Mouse (Mus musculus) liver, embryonic 15.5 days (tissue): ENCODE measurements at regions not wholly inside any gene's neighbourhood (a gene's known extent, or its start where the extent isn't known, plus 50 kb on each side); places are given as distances from the start of the nearest gene placed in this dataset.

Source experiments
- ATAC-seq: fragments of 200-750 bp; cut with Nextera tagmentation; 2 replicates; pipeline ENCODE4 v1.8.0; 2017; ENCODE audit warnings: moderate number of reproducible peaks, mild to moderate bottlenecking, moderate library complexity; ENCODE audit not compliant: insufficient read depth
- H3K27ac ChIP-seq: fragments of 300-500 bp; sonication (generic); replicated peaks from 2 replicates; pipeline ENCODE4 v1.5.1; 2015; ENCODE audit warnings: mild to moderate bottlenecking, inconsistent platforms
- H3K27me3 ChIP-seq: fragments of 300-500 bp; sonication (generic); 2 replicates; pipeline ENCODE4 v1.6.1; 2015; ENCODE audit warnings: mild to moderate bottlenecking, inconsistent platforms
- H3K36me3 ChIP-seq: fragments of 300-500 bp; sonication (generic); replicated peaks from 2 replicates; pipeline ENCODE4 v1.6.1; 2015; ENCODE audit warnings: moderate library complexity, mild to moderate bottlenecking, inconsistent platforms
- H3K4me1 ChIP-seq: fragments of 300-500 bp; sonication (generic); replicated peaks from 2 replicates; pipeline ENCODE4 v1.6.1; 2015; ENCODE audit warnings: inconsistent platforms
- H3K4me2 ChIP-seq: fragments of 300-500 bp; sonication (generic); 2 replicates; pipeline ENCODE4 v1.6.1; 2015; ENCODE audit warnings: moderate library complexity, mild to moderate bottlenecking, inconsistent platforms
- H3K4me3 ChIP-seq: fragments of 300-500 bp; sonication (generic); replicated peaks from 2 replicates; pipeline ENCODE4 v1.5.1; 2015; ENCODE audit warnings: mild to moderate bottlenecking, inconsistent platforms
- H3K9ac ChIP-seq: fragments of 300-500 bp; sonication (generic); 2 replicates; pipeline ENCODE4 v1.6.1; 2015; ENCODE audit warnings: moderate library complexity, mild to moderate bottlenecking, inconsistent platforms
- H3K9me3 ChIP-seq: fragments of 300-500 bp; sonication (generic); replicated peaks from 2 replicates; pipeline ENCODE4 v1.6.1; 2016; ENCODE audit warnings: inconsistent platforms
- whole genome bisulfite sequencing: fragments of 180-500 bp; shearing (Covaris S2); methylation state at CpG from one replicate; pipeline ENCODE4 v1.1.7; 2015; ENCODE audit warnings: mixed read lengths; ENCODE audit not compliant: insufficient replicate concordance; 5-methylcytosine and 5-hydroxymethylcytosine counted together

GRCm38 (mm10) chr13:60330475-60331258, 153.5 kb upstream of the Gas1 start:
- H3K4me3 ChIP-seq, result no peak overlapping the region
- no peak for ATAC-seq
- 58% methylated on average over 9 of the region's 9 CpGs for WGBS

DNA sequence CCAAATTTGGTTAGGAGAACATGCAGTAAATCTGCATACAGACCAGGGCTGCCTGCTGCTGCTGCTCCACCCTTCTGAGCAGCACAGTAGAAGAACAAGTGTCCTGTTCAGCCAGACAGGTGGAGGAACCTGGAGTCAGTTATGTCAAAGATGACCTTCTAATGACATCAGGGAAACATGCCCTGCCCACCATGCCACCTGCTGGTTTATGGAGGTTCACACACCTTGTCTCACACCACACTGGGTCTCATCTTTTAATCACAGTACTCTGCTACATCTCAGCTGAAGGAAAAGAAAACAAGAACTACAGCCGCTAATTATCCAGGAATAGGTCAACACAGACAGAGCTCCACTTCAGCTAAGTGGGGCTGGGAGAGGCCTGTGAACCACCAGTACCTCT, 159.0 kb upstream of the Gas1 start:
- H3K36me3 ChIP-seq, result no peaks in the 10 kb centered on the region
- H3K4me1 ChIP-seq, result no peaks in the 10 kb centered on the region
- H3K4me3 ChIP-seq, result no peak overlapping the region
- WGBS, result 57% methylated on average over 1 of the region's 1 CpGs
- no peak overlapping the region for H3K4me2 ChIP-seq
- no peak overlapping the region for H3K27ac ChIP-seq
- no peaks in the 10 kb centered on the region for H3K27me3 ChIP-seq
- H3K9ac ChIP-seq, result no peak overlapping the region
- H3K9me3 ChIP-seq, result no peaks in the 10 kb centered on the region
- ATAC-seq, result no peak

More at GRCm38 (mm10) chr13:60330475-60331258, 153.5 kb upstream of the Gas1 start:
- no peaks in the 10 kb centered on the region for H3K9me3 ChIP-seq
- H3K36me3 ChIP-seq, result no peaks in the 10 kb centered on the region
- H3K4me1 ChIP-seq, result no peaks in the 10 kb centered on the region
- no peaks in the 10 kb centered on the region for H3K27me3 ChIP-seq
- H3K9ac ChIP-seq, result no peak overlapping the region
- no peak overlapping the region for H3K4me2 ChIP-seq
- no peak overlapping the region for H3K27ac ChIP-seq

GRCm38 (mm10) chr13:60337383-60337782, 160.2 kb upstream of the Gas1 start:
- Histone ChIP-seq H3K4me2 (no peak overlapping the region), H3K36me3 (no peaks in the 10 kb centered on the region), H3K27ac (no peak overlapping the region), H3K4me3 (no peak overlapping the region), H3K4me1 (no peaks in the 10 kb centered on the region), H3K9me3 (no peaks in the 10 kb centered on the region), H3K9ac (no peak overlapping the region), H3K27me3 (no peaks in the 10 kb centered on the region)
- WGBS, result 40% methylated on average over 2 of the region's 2 CpGs
- no peak for ATAC-seq

DNA sequence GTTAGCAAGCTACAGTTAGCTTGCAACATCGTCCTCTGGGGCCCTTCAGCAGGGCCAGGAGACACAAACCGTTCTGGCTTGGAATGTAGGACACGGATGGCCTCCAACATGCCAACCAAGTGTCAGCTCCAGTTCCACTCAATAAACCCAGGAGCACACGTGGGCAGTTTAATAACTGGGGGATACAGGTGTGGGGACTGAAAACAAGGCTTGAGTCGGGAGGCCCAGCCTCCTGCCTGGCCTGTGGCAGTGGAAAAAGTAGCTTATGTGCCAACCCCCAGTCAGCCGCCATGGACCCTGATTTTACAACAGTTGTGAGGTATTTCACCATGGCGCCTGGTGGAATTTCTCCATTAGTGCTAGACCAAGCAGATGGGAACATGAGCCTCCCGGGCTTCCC, 160.9 kb upstream of the Gas1 start:
- no peak overlapping the region for H3K27ac ChIP-seq
- WGBS, result 64% methylated on average over 8 of the region's 8 CpGs
- no peaks in the 10 kb centered on the region for H3K4me1 ChIP-seq

DNA sequence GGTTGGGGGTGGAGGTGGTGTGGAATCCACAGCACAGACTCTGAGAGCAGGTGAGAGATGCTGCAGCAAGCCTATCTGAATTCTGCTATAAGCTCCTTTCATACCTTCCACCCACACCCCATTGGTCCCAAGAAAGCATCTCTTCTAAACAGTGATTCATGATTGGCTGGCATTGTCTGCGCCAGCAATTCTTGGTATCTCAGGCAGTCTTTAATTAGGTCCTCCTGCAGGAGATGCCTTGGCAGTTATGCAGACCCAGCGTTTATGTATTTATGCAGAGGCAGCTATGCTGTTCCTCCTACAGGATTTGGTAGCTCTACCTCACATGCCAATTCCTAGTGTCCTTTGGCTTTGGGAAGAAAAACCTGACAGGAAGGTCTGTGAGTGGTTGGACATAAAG, 162.9 kb upstream of the Gas1 start:
- H3K9me3 ChIP-seq, result no peaks in the 10 kb centered on the region
- H3K36me3 ChIP-seq, result no peaks in the 10 kb centered on the region
- no peak overlapping the region for H3K4me3 ChIP-seq
- H3K9ac ChIP-seq, result no peak overlapping the region
- H3K27ac ChIP-seq, result no peak overlapping the region
- no peaks in the 10 kb centered on the region for H3K27me3 ChIP-seq
- H3K4me1 ChIP-seq, result no peaks in the 10 kb centered on the region
- H3K4me2 ChIP-seq, result no peak overlapping the region
- 77% methylated on average over 2 of the region's 2 CpGs for WGBS
- no peak for ATAC-seq

More for the DNA sequence above, 160.9 kb upstream of the Gas1 start:
- no peak overlapping the region for H3K4me3 ChIP-seq
- no peak overlapping the region for H3K4me2 ChIP-seq
- H3K9ac ChIP-seq, result no peak overlapping the region
- no peaks in the 10 kb centered on the region for H3K9me3 ChIP-seq
- ATAC-seq, result no peak
- no peaks in the 10 kb centered on the region for H3K27me3 ChIP-seq
- no peaks in the 10 kb centered on the region for H3K36me3 ChIP-seq

DNA sequence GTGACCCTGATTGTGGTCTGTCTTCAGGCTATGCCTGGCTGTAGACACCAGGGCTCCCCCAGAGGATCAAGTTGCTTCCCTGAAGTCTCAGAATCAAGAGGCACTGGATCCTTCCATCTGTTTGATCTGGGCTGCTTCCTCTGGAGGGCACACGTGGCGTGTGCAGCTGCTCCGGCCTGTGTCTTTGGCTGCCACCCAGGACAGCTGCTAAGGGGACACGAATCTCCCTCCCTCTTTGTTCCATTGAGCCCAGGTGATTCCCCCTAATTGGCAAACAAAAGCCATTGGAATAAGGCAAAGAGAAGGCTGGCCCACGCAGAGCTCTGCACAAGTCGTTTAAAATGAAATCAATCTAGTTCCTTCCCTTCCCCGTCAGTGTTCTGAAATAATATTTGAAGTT, 170.7 kb upstream of the Gas1 start:
- no peaks in the 10 kb centered on the region for H3K9me3 ChIP-seq
- no peaks in the 10 kb centered on the region for H3K27me3 ChIP-seq
- H3K9ac ChIP-seq, result no peak overlapping the region
- 55% methylated on average over 7 of the region's 7 CpGs for WGBS
- no peaks in the 10 kb centered on the region for H3K4me1 ChIP-seq
- no peaks in the 10 kb centered on the region for H3K36me3 ChIP-seq
- no peak overlapping the region for H3K4me2 ChIP-seq
- no peak overlapping the region for H3K27ac ChIP-seq
- ATAC-seq, result no peak
- no peak overlapping the region for H3K4me3 ChIP-seq

- no peak overlapping the region for H3K9ac ChIP-seq
- H3K27me3 ChIP-seq, result no peaks in the 10 kb centered on the region
- H3K4me2 ChIP-seq, result no peak overlapping the region
- no peaks in the 10 kb centered on the region for H3K4me1 ChIP-seq
- no peak overlapping the region for H3K4me3 ChIP-seq
- H3K27ac ChIP-seq, result no peak overlapping the region
- no peak for ATAC-seq
- no peaks in the 10 kb centered on the region for H3K9me3 ChIP-seq
- H3K36me3 ChIP-seq, result no peaks in the 10 kb centered on the region
- WGBS, result 57% methylated on average over 2 of the region's 2 CpGs
These were observed 171.3 kb upstream of the Gas1 start for GRCm38 (mm10) chr13:60348438-60348837.

- Histone ChIP-seq H3K9ac (no peak overlapping the region), H3K36me3 (no peaks in the 10 kb centered on the region), H3K4me2 (no peak overlapping the region), H3K4me1 (no peaks in the 10 kb centered on the region), H3K27ac (no peak overlapping the region), H3K4me3 (no peak overlapping the region), H3K27me3 (no peaks in the 10 kb centered on the region), H3K9me3 (no peaks in the 10 kb centered on the region)
- no peak for ATAC-seq
- 52% methylated on average over 6 of the region's 6 CpGs for WGBS
These were observed 178.7 kb upstream of the Gas1 start for GRCm38 (mm10) chr13:60355707-60356490.

DNA sequence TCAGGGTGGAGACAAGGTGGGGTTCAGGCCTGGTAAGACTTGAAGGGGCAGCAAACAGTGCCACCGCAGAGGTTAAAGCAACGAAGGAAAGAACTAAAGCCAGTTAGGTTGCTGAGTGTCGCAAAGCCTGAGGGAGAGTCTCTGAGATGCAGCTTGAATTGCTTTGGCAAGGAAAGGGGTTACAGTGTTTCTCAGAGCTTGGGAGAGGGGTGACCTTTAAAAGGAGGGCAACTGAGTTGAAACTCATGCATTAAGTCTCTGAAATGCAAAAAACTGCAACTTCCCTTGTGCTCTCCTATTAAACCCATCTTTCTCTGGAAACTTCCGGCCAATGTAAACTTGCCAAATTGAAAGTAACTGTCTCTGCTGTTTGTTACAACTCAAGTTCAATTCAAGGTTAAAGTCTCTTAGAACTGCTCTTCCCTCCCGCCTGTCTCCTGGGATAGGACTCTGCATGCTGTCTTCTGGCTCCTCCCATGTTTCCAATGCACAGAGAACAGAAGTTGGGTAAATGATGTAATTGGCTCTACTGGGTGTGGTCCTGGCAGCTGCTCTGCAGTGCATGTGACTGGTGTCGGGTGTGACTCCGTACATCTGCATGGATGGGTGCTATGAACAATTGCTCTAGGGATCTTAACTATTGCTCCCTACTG, 181.4 kb upstream of the Gas1 start:
- Histone ChIP-seq H3K9ac (no peak overlapping the region), H3K9me3 (no peaks in the 10 kb centered on the region), H3K4me3 (no peak overlapping the region), H3K27me3 (no peaks in the 10 kb centered on the region), H3K36me3 (no peaks in the 10 kb centered on the region), H3K4me2 (no peak overlapping the region), H3K27ac (no peak overlapping the region), H3K4me1 (no peaks in the 10 kb centered on the region)
- no peak for ATAC-seq
- WGBS, result 68% methylated on average over 7 of the region's 7 CpGs

- Histone ChIP-seq H3K9ac (no peak overlapping the region), H3K36me3 (no peaks in the 10 kb centered on the region), H3K4me1 (no peaks in the 10 kb centered on the region), H3K27me3 (no peaks in the 10 kb centered on the region), H3K4me3 (no peak overlapping the region), H3K4me2 (no peak overlapping the region), H3K9me3 (no peaks in the 10 kb centered on the region), H3K27ac (no peak overlapping the region)
- no peak for ATAC-seq
- WGBS, result 46% methylated on average over 13 of the region's 13 CpGs
These were observed 187.9 kb upstream of the Gas1 start for GRCm38 (mm10) chr13:60364778-60365672.
